Mouse (Mus musculus): ENCODE data around the gene Spry1. TPM values are rescaled to one million over a fixed set of nuclear protein-coding genes. Genes with fewer than 3 reads are reported as not detected.
A peak's percentile ranks its signal among the peaks of the same experiment; 100 is the strongest.
"Not testable (repeated sequence)": the region's sequence is repeated elsewhere in the genome, so short reads cannot be mapped to it uniquely, and the experiment has no call there.

Gene Spry1
- polyA plus RNA-seq (2015; fragmentation: Nextera tagmentation; extraction: Ambion mirVana) = 20.0 and 21.9 TPM in 2 replicates

DNA sequence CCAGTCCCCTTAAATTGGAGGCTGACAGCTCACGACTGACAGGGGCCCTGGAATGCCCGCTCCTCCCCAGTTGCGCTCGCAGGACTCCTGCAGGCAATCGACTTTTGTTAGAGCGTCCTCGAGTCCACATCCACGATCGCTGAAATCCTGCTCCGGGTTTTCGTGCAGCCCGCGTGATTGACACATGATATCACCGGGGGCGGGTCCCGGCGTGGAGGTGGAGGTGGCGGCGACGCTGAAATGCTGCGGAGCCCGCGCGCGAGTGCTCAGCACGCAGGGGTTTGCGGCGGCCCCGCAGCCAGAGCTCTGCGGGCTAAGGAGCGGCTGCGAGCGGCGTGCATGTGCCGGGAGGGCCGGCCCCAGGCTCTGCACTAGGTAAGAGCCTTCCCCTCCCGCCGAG, at the start of gene Spry1:
Gene Spry1, plus strand, starts transcription at position 258 of the 400 bp plus-strand sequence.
- under 1% methylated on average over 38 of the region's 38 CpGs for WGBS
- Histone ChIP-seq H3K4me3 (peak within 1 kb of the TSS; percentile 82), H3K27me3 (no peaks in the 10 kb centered on the region), H3K4me2 (peak within 1 kb of the TSS; percentile 67), H3K9me3 (no peaks in the 10 kb centered on the region), H3K9ac (peak within 1 kb of the TSS; percentile 81), H3K27ac (peak within 1 kb of the TSS; percentile 95), H3K36me3 (peaks cover 16% of the 10 kb centered on the region; the same call in 1 of the 2 replicates), H3K4me1 (peaks cover 24% of the 10 kb centered on the region)
- peak; percentile 81 for ATAC-seq (ENCODE audit: insufficient number of reproducible peaks, low FRiP score, low TSS enrichment, low read depth)

DNA sequence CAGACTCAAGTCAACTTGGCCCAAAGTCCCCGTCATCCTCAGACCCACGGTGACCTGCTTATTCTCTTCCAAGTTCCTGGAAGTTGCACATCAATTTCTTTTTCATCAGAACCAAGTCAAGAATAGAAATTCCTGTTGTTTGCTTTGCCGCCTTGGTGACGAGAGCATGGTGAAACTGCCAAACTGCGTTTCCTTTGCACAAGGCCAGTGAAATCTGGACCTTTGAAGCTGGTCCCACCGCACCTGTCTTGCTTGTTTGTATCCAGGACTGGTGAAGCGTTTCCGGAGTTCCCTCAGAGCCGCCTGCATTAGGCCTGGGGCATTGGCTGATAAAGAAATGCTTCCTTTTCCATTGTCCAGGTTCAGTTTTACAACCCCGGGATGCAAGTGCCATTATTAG, 44.0 kb upstream of the Spry1 start:
- Histone ChIP-seq H3K4me1 (peaks cover 6% of the 10 kb centered on the region; the same call in 1 of the 2 replicates), H3K27me3 (no peaks in the 10 kb centered on the region), H3K27ac (no peak overlapping the region), H3K9ac (no peak overlapping the region), H3K9me3 (no peaks in the 10 kb centered on the region), H3K4me2 (no peak overlapping the region), H3K4me3 (no peak overlapping the region), H3K36me3 (no peaks in the 10 kb centered on the region)
- 72% methylated on average over 10 of the region's 10 CpGs for WGBS
- ATAC-seq (ENCODE audit: insufficient number of reproducible peaks, low FRiP score, low TSS enrichment, low read depth) = no peak

GRCm38 (mm10) chr3:37596519-37596918, 43.2 kb upstream of the Spry1 start:
- peaks cover 6% of the 10 kb centered on the region; the same call in 1 of the 2 replicates for H3K4me1 ChIP-seq
- H3K27ac ChIP-seq = peak overlapping the region; percentile 40; the same call in 1 of the 2 replicates
- H3K9ac ChIP-seq = no peak overlapping the region
- 58% methylated on average over 6 of the region's 6 CpGs for WGBS
- no peaks in the 10 kb centered on the region for H3K27me3 ChIP-seq
- no peaks in the 10 kb centered on the region for H3K36me3 ChIP-seq
- H3K4me3 ChIP-seq = no peak overlapping the region
- no peak for ATAC-seq (ENCODE audit: insufficient number of reproducible peaks, low FRiP score, low TSS enrichment, low read depth)
- H3K9me3 ChIP-seq = no peaks in the 10 kb centered on the region
- H3K4me2 ChIP-seq = no peak overlapping the region

DNA sequence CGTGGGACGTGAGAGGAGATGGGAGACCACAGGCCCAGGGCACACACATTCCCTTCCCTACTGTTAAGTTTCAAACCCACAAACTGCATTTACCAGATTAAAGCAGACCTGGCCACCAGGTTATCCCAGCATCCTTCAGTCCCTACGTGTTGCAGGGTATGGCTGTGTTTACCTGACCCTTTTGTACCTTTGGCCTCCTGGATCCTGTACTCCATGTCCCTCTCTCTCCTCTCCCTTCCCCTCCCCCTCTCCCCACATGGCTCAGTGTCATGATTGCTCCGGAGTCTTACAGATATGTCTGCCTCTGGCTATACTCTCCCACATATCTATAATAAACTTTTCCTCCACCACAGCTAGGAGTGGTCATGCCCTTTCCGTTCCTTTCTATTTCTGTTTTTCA, 42.5 kb upstream of the Spry1 start:
- 59% methylated on average over 5 of the region's 5 CpGs for WGBS
- Histone ChIP-seq H3K36me3 (no peaks in the 10 kb centered on the region), H3K9ac (no peak overlapping the region), H3K27me3 (no peaks in the 10 kb centered on the region), H3K27ac (peak overlapping the region; percentile 40; the same call in 1 of the 2 replicates), H3K4me1 (peaks cover 6% of the 10 kb centered on the region; the same call in 1 of the 2 replicates), H3K9me3 (no peaks in the 10 kb centered on the region), H3K4me3 (no peak overlapping the region), H3K4me2 (no peak overlapping the region)
- no peak for ATAC-seq (ENCODE audit: insufficient number of reproducible peaks, low FRiP score, low TSS enrichment, low read depth)

DNA sequence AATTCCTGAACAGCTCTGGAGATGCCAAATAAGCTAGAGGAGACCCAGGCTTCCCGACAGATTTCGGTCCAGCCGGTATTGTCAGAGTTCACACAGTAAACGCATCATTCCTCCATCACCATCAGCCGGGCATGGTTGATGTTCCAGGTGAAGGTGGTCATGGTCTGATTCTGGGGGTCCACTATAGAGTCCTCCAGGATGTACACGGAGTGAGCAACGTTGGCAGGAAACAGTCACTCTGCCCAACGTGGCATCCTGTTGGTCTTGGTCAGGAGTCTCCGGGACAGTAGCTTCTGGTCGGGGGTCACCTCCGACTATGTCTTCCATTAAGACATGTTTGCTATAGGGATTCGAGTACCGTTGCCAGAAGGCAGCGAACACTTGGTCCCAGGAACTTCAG, 40.1 kb upstream of the Spry1 start:
- 95% methylated on average over 14 of the region's 14 CpGs for WGBS
- H3K36me3 ChIP-seq; H3K27ac ChIP-seq; H3K9ac ChIP-seq; H3K27me3 ChIP-seq; H3K4me2 ChIP-seq; H3K4me1 ChIP-seq; ATAC-seq (ENCODE audit: insufficient number of reproducible peaks, low FRiP score, low TSS enrichment, low read depth); H3K4me3 ChIP-seq; H3K9me3 ChIP-seq: not testable (repeated sequence)

GRCm38 (mm10) chr3:37602356-37602755, 37.4 kb upstream of the Spry1 start:
- H3K4me2 ChIP-seq = no peak overlapping the region
- H3K27me3 ChIP-seq = no peaks in the 10 kb centered on the region
- no peak overlapping the region for H3K9ac ChIP-seq
- peaks cover 11% of the 10 kb centered on the region; the same call in 1 of the 2 replicates for H3K4me1 ChIP-seq
- H3K27ac ChIP-seq = no peak overlapping the region
- WGBS = 94% methylated on average over 9 of the region's 9 CpGs
- no peak for ATAC-seq (ENCODE audit: insufficient number of reproducible peaks, low FRiP score, low TSS enrichment, low read depth)
- H3K4me3 ChIP-seq = no peak overlapping the region
- no peaks in the 10 kb centered on the region for H3K36me3 ChIP-seq
- H3K9me3 ChIP-seq = no peaks in the 10 kb centered on the region

DNA sequence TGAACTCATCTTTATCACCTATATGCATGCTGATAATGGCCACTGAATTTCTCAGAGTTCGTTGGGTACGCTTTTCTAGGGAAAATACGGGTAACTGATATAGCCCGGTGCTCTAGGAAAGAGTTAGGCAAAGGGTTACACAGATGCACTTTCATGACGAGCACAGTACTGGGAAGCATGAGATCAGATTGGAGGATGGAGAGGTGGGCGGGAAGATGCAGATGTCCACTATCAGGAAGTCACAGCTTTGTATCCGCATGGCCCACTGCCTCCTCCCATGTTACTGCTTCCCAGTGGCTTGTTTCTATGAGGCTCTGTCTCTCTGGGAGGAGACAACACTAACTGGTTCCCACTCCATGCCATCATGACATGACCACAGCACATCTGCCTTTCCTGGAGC, 36.9 kb upstream of the Spry1 start:
- peaks cover 11% of the 10 kb centered on the region; the same call in 1 of the 2 replicates for H3K4me1 ChIP-seq
- H3K4me3 ChIP-seq = no peak overlapping the region
- no peak overlapping the region for H3K4me2 ChIP-seq
- no peak for ATAC-seq (ENCODE audit: insufficient number of reproducible peaks, low FRiP score, low TSS enrichment, low read depth)
- H3K36me3 ChIP-seq = no peaks in the 10 kb centered on the region
- no peaks in the 10 kb centered on the region for H3K9me3 ChIP-seq
- WGBS = 81% methylated on average over 7 of the region's 7 CpGs
- no peaks in the 10 kb centered on the region for H3K27me3 ChIP-seq
- no peak overlapping the region for H3K9ac ChIP-seq
- no peak overlapping the region for H3K27ac ChIP-seq

DNA sequence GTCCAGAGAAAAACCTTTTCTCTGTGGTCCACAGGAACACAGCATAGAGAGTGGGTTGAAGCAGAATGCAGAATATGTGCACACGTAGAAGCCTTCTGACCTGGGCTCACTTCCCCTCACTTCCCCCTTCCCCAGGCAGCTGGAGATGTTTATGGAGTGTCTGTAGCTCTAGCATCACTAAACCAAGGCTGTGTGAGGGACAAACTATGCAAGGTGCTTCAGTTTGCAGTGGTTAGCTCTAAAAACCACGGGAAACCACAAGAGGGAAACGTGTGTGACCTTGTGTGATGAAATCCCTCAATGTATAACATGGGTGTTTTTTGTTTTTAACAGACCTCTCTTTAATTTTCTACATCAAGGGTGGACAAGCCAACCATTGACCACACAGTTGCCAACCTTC, 36.2 kb upstream of the Spry1 start:
- 81% methylated on average over 3 of the region's 3 CpGs for WGBS
- H3K27ac ChIP-seq = no peak overlapping the region

GRCm38 (mm10) chr3:37604976-37605875, 34.5 kb upstream of the Spry1 start:
- Histone ChIP-seq H3K4me3 (no peak overlapping the region), H3K4me1 (peaks cover 11% of the 10 kb centered on the region; the same call in 1 of the 2 replicates), H3K4me2 (no peak overlapping the region), H3K27me3 (no peaks in the 10 kb centered on the region), H3K27ac (0 out of 2 replicates have a peak overlapping the region, but pooled peaks have one; percentile 11), H3K9me3 (no peaks in the 10 kb centered on the region), H3K9ac (no peak overlapping the region), H3K36me3 (no peaks in the 10 kb centered on the region)
- WGBS = 55% methylated on average over 13 of the region's 13 CpGs
- ATAC-seq (ENCODE audit: insufficient number of reproducible peaks, low FRiP score, low TSS enrichment, low read depth) = no peak

More for the DNA sequence above, 36.2 kb upstream of the Spry1 start:
- H3K9me3 ChIP-seq = no peaks in the 10 kb centered on the region
- H3K36me3 ChIP-seq = no peaks in the 10 kb centered on the region
- ATAC-seq (ENCODE audit: insufficient number of reproducible peaks, low FRiP score, low TSS enrichment, low read depth) = no peak
- H3K27me3 ChIP-seq = no peaks in the 10 kb centered on the region
- no peak overlapping the region for H3K4me3 ChIP-seq
- peaks cover 11% of the 10 kb centered on the region; the same call in 1 of the 2 replicates for H3K4me1 ChIP-seq
- H3K9ac ChIP-seq = no peak overlapping the region
- no peak overlapping the region for H3K4me2 ChIP-seq

- H3K4me1 ChIP-seq = peaks cover 11% of the 10 kb centered on the region; the same call in 1 of the 2 replicates
- no peak overlapping the region for H3K4me3 ChIP-seq
- H3K9ac ChIP-seq = no peak overlapping the region
- H3K4me2 ChIP-seq = no peak overlapping the region
- H3K36me3 ChIP-seq = no peaks in the 10 kb centered on the region
- ATAC-seq (ENCODE audit: insufficient number of reproducible peaks, low FRiP score, low TSS enrichment, low read depth) = no peak
- no peak overlapping the region for H3K27ac ChIP-seq
- H3K9me3 ChIP-seq = no peaks in the 10 kb centered on the region
- no peaks in the 10 kb centered on the region for H3K27me3 ChIP-seq
- 83% methylated on average over 10 of the region's 10 CpGs for WGBS
Observed at GRCm38 (mm10) chr3:37605876-37606238, 33.9 kb upstream of the Spry1 start.

GRCm38 (mm10) chr3:37608926-37609325, 30.8 kb upstream of the Spry1 start:
- H3K36me3 ChIP-seq = no peaks in the 10 kb centered on the region

DNA sequence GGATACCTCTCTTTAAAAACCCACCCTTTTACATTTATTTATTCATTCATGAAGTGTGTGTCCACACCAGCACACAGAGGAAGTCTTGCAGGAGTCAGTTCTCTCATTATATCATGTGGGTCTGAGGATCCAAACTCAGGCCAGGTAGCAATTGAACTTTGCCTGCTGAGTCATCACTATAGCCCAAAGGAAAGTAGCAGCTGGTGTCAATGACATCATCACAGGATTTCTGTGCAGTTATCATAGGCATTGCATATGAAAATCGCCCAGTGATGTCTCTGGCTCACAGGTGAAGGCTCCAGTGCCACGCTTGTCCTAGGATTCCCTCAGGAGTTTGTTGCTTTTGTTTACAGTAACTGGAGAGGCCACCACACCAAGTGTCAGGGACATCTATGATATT, 29.1 kb upstream of the Spry1 start:
- H3K9ac ChIP-seq = no peak overlapping the region
- no peak overlapping the region for H3K4me3 ChIP-seq
- no peak overlapping the region for H3K4me2 ChIP-seq
- no peaks in the 10 kb centered on the region for H3K9me3 ChIP-seq
- H3K27ac ChIP-seq = no peak overlapping the region
- H3K27me3 ChIP-seq = no peaks in the 10 kb centered on the region
- no peak for ATAC-seq (ENCODE audit: insufficient number of reproducible peaks, low FRiP score, low TSS enrichment, low read depth)
- 90% methylated on average over 2 of the region's 2 CpGs for WGBS
- peaks cover 7% of the 10 kb centered on the region; the same call in 1 of the 2 replicates for H3K4me1 ChIP-seq
- no peaks in the 10 kb centered on the region for H3K36me3 ChIP-seq

More at GRCm38 (mm10) chr3:37608926-37609325, 30.8 kb upstream of the Spry1 start:
- Histone ChIP-seq H3K27ac (no peak overlapping the region), H3K4me3 (no peak overlapping the region), H3K4me1 (peaks cover 14% of the 10 kb centered on the region; the same call in 1 of the 2 replicates), H3K4me2 (no peak overlapping the region), H3K9ac (no peak overlapping the region), H3K9me3 (no peaks in the 10 kb centered on the region), H3K27me3 (no peaks in the 10 kb centered on the region)
- no peak for ATAC-seq (ENCODE audit: insufficient number of reproducible peaks, low FRiP score, low TSS enrichment, low read depth)
- WGBS = 85% methylated on average over 4 of the region's 4 CpGs
